Mouse (Mus musculus): ENCODE results near the gene Nf1.
"Not testable (repeated sequence)": the region's sequence is repeated elsewhere in the genome, so short reads cannot be mapped to it uniquely, and the experiment has no call there.

- TF ChIP-seq CTCF (IDR thresholded peaks at IDR 0.05; ENCODE audit: control insufficient read depth, insufficient read depth, insufficient read length); CEBPB (IDR thresholded peaks at IDR 0.05; ENCODE audit: low read depth); USF1 (IDR thresholded peaks at IDR 0.05; ENCODE audit: low read depth); MAX (IDR thresholded peaks at IDR 0.05); MYOG (IDR thresholded peaks at IDR 0.05; ENCODE audit: control insufficient read depth, extremely low read depth, insufficient read length); FOSL1 (IDR thresholded peaks at IDR 0.05; ENCODE audit: insufficient read depth, low read length, poor library complexity, severe bottlenecking): not testable (repeated sequence)
Observed at GRCm38 (mm10) chr11:79304245-79304644, 35.2 kb upstream of the Nf1 start.
